Mouse (Mus musculus) lung, adult 2 months (tissue): ENCODE results near the gene Rprml.

Source experiments
- CTCF ChIP-seq: fragments of 200-500 bp; IDR thresholded peaks from 2 replicates; pipeline ENCODE4 v1.5.1; 2011; ENCODE audit warnings: mild to moderate bottlenecking, low read length, control low read depth; ENCODE audit not compliant: insufficient read depth
- POLR2A ChIP-seq: fragments of 200-500 bp; IDR thresholded peaks from 2 replicates; pipeline ENCODE4 v1.6.1; 2011; ENCODE audit warnings: low read depth, mild to moderate bottlenecking, control low read depth, low read length, borderline replicate concordance; ENCODE audit errors: extremely low read depth

DNA sequence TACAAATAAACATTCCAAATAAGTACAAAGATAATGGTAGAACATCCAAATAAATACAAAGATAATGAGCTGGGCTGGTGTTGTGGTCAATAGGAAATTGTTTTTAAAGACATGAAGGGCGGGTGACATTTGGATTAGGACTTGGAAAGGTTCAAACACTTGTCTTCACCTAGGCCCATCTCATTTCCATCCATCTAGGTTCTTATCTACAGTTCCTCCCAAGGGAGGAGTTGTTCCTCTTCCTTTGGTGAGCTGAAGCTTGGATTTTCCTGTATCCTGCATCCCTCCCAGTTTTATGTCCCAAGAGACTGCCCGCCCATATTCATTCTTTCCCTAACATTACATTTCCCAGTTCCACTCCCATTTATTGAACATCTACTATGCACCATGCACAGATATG lies 48.9 kb downstream of the Rprml start:
- TF ChIP-seq POLR2A (no peak), CTCF (no peak)
